Mouse (Mus musculus) retina, postnatal 1 day (tissue): Measurements from ENCODE around the gene Tmem116.
A peak's percentile ranks its signal among the peaks of the same experiment; 100 is the strongest.
"Not testable (repeated sequence)": the region's sequence is repeated elsewhere in the genome, so short reads cannot be mapped to it uniquely, and the experiment has no call there.

Experiments used
- DNase-seq: peaks from one replicate; pipeline ENCODE4 v3.0.0-alpha.2; 2012

Gene Tmem116

DNA sequence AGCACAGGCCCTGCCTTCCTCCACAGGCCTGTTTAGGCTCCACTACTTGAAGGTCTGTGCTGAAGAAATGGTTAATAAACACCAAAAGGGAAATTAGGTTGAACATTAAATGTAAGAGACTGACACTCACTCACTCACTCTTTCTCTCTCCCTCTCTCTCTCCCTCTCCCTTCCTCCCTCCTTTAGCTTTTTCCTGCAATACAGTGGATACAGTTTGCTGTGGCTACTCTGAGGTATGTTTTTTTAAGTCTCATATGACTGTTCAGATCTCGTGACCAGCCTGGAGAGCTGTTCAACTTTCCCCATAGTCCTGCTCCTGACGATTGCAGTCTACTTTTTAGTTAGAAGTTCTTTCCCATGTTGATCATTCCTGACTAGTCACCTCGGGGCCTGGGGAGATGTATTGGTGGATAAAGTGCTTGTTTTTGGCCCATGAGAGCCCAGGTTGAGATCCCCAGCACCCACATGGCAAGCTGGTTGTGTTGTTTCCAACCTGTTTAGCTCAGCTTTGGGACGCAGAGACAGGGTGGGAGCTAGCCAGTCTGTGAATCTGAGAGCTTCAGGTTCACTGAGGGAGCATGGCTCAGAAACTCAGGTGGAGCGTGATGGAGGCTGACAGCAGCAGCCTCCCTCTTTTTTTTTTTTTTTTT is 12.0 kb downstream of the Tmem116 start:
- no peak for DNase-seq

DNA sequence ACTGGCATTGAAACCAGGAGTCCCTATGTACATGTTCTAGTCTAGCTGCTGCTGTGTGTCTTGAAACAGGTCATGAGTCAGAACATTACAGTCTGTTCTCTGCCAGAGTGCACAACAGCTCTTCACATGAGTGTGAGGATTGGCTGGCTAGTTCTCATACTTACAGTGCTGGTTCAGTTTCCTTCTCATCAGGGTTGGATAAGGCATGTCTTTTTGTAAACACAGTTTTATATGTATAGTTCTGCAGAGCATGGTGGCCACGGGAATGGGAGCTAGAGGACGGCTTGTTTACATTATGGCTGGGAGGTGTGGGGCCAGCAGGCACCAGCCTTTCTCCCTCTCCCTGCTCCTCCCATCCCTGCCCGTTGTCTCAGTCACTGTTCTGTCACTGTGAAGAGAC is 17.9 kb downstream of the Tmem116 start:
- DNase-seq = no peak

DNA sequence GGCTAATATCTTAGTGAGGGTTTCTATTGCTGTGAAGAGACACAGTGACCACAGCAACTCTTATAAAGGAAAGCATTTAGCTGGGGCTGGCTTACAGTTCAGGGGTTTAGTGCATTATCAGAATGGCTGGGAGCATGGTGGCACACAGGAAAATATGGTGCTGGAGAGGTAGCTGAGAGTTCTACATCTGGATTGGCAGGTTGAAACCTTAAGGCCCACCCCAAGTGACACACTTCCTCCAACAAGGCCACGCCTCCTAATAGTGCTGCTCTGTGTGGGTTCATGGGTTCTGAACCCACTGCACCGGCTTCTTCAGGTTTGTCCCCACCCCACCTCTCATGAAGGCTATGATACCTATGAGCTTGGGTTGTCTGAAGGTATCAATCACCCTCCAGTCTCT is 20.7 kb downstream of the Tmem116 start:
- no peak for DNase-seq

DNA sequence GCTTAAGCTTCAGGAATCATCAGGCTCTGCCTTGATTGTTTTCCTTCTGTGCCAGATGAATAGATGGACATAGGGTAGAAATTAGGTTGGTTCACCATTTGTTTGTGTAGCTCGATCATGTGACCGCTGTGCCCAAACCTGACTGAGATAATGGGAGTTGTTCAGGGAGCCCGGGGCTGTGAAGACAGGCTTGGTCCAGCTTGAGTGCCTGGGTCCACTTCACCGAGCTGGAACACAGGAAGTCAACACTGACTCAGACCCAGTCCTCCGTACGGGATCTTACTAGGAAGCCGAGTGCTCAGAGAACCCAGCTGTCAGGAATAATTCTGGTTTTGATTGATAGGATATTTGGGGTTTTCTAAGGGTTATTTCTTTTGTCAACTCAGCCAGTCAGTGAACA is 22.9 kb downstream of the Tmem116 start:
- peak; percentile 34 for DNase-seq

DNA sequence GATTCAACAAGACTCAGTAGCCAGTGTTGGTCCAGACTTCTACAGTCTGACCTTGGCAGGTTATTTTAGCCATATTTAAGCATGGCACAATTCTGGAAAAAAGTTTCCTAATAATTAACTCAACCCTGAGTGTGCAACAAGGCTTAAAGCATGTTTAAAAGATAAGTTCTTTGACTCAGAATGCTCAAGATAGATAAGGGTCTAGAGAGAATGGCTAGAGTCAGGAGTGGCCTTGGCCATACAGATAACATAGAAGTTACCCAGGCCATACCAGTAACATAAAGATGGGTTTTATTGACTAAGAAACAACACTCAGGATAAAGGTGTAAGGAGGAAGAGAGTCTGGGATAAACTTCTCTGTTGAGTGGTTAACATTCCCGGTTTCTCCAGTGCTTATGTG is 24.3 kb downstream of the Tmem116 start:
- DNase-seq = no peak

DNA sequence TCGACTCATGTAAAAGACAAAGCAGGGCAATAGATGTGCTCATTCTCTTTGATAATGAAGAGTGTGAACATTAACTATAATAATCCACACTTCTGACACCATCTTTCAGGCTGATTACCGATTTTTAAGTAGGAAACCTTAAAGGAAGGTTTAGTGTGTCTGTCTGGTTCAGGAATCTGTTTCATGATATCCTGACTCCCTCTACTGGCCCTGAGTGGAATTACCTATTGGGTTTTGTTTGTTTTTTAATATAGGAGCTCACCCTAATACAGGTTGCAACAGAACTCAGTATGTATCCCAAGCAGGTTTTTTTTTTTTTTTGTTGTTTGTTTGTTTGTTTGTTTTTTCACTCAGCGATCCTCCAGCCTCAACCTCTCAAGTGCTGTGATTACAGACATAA is 26.0 kb downstream of the Tmem116 start:
- DNase-seq = peak; percentile 78

DNA sequence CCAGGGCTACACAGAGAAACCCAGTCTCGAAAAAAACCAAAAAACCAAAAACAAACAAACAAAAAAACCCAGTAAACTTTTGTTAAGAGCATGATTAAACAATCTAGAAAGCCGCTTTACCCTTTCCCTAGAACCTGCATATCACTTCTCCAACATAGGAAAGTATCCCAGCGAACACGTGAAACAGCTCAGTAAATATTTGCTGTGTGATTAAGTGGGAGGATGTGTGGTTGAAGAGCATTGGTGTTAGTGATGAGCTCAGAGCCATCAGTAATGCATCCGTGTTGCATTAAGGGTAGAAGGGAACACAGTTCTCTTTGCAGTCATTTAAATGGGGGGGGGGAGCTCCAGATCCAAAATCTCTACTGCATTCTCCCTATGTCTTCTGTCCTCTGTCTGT is 33.1 kb downstream of the Tmem116 start:
- DNase-seq = no peak

DNA sequence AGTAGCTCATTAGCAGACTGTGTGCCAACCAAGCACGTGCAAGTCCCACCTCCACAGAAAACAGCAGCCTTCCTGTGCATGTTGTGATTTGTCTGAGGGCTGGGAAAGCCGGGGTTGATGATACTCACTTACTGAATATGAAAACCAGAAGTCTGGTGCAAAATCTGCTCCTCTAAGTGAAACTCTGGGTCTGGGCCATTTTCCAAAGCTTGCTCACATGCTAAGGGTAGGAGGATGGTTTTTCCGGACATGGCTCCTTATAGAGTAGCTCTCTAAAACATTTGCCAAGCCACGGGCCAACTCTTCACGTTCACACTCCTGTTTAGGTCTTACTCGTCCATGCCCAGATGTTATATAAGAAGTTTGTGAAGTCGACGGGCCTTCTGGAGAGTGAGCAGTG is 41.6 kb downstream of the Tmem116 start:
- DNase-seq = no peak

DNA sequence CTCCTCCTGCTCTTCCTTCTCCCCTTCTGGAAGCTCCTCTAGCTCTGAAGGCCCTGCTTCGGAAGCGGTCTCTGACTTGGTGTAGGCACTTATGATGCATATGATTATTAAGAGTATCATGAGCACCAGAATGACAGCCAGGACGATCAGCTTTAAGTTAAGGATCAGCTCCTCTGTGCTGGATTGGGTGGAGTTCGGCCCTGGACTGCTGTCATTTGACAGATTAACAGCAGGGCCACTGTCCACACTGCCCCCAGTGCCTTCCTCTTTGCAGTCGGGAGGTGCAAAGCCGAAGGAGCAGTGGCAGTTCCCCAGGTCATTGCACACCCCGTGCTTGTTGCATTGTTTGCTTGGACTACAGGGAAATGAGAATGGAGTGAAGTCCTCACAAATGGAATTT is 49.0 kb downstream of the Tmem116 start:
- DNase-seq = no peak

DNA sequence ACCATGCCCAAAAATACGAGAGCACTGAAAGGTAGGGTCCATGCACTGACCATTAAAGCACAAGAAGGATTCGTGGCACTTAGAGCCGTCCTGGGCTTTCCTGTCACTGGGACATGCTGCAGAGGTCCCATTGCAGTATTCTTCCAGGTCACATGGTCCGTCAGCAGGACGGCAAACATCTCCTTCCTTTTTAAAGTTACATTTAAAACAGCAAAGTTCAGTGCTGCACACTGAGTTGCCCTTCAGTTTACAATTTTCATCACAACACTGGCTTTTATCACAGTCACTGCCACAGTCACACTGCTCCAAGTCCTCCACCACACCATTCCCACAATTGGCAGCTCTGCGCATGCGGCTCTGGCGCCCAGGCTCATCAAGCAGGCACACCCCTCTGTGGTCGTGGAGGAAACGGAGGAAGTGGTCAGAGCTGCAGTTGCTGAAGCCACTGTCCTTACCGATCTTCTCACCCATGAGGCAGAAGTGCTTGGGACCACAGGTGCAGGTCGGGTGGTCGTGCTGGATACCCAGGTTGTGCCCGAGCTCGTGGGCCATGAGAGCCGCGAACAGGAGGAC is 49.8 kb downstream of the Tmem116 start:
- not testable (repeated sequence) for DNase-seq

DNA sequence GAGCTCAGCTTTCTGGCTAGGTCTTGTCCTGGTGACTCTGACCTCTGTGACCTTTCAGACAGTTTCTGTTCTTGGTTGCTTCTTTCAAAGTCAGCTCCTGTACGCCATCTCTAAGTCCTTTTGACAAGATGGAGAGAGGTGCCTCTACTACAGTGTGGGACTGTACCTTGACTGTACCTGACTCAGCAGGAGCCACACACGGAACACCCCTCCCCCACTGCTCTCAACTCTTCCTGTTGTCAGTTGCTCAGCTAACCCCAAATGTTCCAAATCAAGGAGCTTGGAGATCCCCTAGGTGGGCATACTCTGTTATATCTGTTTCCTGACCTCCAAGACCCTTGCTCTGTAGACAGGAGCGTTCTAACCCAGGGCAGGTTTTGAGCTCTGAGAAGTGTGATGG is 51.5 kb downstream of the Tmem116 start, which contains the start of gene Adam1b:
Gene Adam1b (minus strand): TSS at position 205 of the 400 bp plus-strand sequence.
- DNase-seq = no peak

DNA sequence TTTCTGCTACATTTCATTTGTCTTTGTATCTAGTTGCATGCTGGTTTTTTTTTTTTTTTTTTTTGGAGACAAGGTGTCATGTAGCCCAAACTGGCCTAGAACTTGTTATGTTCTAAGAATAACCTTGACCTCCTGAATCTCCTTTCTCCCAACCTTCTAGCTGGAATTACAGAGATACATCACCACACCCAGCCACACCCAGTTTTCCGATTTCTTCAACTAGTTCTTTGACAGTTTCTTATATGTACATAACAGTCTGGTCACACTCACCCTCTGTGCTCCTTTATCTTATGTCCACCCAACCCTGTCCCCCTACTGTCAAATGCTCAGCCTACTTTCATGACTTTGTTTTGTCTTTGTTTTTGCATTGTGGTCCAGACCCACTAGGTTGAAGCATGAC is 55.2 kb downstream of the Tmem116 start:
- DNase-seq = no peak

DNA sequence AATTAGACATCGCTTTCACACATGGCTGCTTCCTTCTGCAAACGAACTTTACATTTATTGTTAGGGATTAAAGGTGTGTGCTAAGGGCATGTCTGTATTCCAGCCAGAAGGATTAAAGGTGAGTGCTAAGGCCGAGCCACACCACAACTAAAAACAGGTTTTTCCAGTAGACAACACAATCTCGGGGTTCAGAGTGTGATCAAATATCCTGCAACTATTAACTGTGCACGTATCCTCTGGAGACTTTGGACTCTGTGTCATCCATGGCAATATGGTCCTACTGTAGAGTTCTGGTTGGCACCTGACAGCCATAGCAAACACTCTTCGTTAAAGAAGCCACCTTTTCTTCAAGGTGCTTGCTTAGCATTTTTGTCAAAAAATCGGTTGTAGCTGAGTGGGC is 58.3 kb downstream of the Tmem116 start:
- no peak for DNase-seq

DNA sequence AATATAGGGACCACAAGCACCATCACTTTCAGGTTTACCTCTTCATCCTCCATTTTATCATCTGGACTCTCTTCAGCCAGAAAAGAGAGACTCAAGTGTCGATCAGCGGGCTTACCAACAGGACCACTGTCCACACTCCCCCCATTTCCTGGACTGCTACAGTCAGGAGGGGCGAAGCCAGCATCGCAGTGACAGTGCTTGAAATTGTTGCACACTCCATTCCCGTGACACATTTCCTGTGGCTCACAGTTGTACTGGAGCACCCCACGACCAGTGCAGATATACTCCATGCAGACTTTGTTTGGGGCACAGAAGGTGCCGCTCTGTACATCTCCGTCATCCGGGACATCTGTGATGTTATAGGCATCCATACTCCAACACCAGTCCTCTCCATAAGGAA is 67.3 kb downstream of the Tmem116 start:
- DNase-seq = no peak

DNA sequence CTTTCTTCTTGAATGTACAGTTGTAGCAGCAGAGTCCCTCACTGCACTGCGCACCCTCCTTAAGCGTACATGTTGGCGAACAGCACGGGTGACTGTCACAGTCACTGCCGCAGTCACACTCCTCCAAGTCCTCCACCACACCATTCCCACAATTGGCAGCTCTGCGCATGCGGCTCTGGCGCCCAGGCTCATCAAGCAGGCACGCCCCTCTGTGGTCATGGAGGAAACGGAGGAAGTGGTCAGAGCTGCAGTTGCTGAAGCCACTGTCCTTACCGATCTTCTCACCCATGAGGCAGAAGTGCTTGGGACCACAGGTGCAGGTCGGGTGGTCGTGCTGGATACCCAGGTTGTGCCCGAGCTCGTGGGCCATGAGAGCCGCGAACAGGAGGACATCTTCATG is 68.1 kb downstream of the Tmem116 start:
- DNase-seq = not testable (repeated sequence)

DNA sequence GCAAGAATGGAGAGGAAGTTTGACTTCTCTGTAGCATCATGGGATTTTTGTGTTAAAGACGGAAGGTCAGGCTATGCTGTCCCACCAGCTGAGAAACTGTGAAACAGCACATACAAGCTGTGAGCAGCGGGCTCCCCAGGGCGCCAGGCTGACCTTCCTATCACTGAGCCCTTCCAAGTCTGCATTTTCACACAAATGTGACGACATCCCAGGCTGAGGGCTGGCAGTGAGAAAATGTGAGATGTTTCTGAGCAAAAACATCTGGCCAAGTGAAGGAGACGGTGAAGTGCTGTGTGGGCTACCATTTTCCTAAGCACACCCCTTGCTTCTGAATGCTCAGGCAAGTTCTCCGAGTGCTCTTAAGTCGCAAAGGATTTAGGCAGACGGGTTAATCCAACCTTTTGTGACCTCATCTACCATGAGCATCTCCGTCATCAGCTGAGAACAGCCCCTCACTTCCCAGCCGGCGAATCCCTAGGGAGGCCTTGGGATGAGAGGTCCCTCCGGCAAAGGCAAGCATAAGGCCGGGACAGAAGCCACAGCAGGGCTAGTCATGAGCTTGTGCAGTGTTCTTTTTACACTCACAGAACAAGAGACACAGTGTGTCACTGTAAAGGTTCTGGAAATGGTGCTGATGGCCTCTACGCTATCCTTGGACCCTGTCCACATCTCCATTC is 74.2 kb downstream of the Tmem116 start:
- DNase-seq = no peak

DNA sequence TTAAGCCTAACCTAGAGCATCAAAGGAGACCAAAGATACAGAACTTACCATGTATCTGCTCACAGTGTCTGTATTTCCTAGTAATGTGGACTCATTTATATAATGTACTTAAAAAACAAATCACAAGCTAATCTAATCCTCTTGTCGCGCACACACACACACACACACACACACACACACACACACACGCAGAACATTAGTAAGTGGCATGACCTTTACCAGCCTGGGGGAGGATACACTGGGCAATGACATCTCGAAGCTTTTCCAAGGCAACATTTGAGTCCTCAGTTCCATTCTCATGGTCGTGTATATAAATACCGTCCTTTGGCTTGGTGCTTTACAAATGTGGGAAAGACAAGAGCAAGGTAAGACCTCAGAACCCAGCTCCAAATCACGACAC is 74.8 kb downstream of the Tmem116 start:
- DNase-seq = no peak

DNA sequence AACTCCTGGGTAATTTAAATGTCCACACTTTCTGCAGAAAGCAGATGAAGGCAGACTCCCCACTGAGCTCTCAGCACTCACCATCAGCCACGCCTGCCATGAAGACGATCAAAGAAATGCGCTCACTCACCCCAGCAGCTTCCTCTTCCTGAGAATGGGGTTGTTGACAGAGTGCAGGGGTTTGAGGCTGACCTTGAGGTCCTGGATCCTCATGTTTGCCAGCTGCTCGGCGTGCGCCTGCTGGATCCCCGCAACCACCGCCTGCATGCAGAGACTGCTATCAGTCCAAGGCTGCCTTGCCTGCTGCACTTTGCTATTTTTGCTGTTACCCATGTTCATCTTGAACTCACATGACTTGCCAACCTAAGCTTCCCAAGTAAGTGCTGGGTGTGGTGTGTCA is 75.3 kb downstream of the Tmem116 start:
- no peak for DNase-seq

DNA sequence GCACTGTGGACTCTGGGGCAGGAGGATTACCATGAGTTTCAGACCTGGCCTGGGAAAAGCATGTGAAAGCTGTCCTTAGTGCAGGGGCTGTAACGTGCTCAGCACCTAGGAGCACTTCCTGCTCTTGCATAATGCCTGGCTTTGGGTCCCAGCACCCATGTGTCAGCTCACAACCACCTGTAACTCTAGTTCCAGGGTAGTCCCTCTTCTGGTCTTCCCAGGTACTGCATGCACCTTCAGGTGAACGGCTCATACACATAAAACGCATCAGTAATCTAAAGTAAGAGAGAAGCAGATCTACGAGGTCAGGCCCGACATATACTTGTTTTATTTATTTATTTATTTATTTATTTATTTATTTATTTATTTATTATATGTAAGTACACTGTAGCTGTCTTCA is 82.8 kb downstream of the Tmem116 start:
- peak; percentile 35 for DNase-seq

DNA sequence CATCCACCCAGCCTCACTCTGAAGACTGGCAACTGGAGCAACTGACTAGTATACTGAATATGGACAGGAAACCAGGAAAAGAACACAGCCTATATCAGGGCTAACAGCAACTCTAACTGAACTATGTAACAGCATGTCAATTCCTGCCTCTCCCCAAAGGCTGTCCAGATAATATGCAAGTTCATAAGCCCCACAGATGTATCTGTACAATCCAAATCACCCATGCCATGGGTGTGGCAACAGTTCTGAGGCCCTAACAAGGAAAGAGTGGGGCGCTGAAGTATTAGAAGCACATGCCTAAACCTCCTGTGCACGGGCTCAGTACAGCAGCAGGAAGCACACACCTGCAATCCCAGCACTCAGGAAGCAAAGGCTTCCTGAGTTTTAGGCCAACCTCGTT is 83.4 kb downstream of the Tmem116 start:
- no peak for DNase-seq

DNA sequence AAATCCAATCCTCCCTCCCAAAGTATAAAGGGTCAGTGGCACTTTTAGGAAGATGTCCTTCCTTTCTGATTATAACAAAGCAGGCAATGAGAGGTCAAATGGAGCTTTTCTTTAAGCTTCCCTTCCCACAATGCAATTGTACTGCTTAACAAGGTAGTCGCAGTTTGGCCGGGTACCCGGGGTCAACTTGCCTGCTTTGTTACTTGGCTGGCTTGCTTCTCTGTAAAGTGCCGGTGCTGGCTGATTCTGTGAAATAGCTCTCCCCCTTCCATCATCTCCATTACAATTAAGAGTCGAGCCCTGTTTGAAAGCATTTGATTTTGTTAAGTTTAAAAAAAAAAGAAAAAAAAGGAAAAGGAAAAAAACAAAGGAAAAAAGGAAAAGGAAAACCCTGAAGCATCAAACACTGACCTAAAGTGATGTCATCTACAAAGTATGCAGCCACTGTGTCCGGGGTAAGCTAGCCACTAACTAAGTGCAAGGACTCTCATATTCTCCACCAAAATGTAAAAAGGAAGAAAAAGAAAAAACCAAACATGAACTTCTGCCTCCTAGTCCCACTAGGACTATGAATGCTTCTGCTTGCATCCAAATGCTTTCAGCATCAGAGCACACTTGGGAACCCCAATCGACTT is 85.3 kb downstream of the Tmem116 start:
- DNase-seq = no peak

DNA sequence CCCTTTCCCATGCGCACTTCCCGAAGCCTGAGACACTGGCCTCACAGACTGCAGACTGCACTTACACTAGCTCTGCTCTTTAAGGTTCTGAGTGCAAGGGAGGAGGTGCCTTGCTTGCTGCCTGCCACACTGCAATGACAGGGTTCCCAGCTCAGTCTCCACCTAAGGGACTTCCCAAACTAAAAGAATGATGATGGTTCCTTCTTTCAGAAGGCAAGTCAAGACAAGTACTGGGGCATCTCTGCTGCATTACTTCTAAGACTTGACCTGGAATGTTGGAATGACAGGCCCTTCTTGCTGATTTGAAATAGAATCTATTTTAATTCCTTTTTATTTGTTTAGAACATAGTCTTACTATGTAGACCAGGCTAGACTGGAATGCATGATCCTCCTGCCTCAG is 85.9 kb downstream of the Tmem116 start:
- DNase-seq = no peak

DNA sequence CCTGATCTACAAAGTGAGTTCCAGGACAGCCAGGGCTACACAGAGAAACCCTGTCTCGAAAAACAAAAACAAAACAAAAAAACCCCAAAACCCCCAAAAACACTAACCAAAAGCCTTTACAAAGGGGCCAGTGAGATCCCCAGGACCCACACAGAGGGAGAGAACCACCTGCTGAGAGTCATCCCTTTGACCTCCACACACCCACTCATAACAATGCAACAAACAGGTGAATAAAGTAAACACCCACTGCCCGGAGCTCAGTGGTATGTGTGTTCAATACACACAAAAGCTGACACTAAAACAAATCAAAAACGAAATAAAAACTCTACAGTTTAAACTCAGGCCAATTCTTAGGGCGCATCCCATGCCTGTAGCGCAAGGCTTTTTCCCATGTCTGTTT is 88.4 kb downstream of the Tmem116 start:
- DNase-seq = no peak

DNA sequence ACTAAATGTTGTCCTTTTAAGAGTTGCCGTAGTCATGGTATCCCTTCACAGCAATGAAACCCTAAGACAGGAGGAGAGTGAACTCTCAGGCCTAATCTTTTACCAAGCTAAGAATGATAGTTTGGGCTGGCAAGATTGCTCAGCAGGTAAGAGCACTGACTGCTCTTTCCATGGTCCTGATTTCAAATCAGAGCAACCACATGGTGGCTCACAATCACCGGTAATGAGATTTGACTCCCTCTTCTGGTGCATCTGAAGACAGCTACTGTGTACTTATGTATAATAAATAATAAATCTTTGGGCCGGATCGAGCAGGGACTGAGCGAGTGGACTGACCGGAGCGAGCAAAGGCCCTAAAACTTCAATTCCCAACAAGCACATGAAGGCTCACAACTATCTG is 89.5 kb downstream of the Tmem116 start:
- DNase-seq = no peak
